Mouse (Mus musculus): Measurements from ENCODE around the gene Scrn1.

The Scrn1 gene

DNA sequence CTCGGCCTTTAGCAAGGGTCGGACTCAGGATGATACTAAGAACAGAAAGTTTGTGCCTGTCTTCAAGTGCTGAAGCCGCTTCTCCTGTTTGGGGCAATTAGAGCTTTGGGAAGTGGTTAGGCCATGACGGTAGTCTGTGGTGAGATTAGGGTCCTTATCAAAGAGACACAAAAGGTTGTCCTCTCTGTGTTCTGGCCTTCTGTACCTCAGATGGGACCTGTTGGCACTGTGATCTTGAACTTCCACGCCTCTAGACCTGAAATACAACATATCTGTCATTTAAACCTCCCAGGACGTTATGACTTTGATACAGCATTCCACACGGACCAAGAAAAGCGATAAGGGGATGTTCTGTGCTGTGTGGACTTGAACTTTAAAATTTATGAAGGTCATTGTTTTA, 37.6 kb downstream of the Scrn1 start:
- DNase-seq = no peak

DNA sequence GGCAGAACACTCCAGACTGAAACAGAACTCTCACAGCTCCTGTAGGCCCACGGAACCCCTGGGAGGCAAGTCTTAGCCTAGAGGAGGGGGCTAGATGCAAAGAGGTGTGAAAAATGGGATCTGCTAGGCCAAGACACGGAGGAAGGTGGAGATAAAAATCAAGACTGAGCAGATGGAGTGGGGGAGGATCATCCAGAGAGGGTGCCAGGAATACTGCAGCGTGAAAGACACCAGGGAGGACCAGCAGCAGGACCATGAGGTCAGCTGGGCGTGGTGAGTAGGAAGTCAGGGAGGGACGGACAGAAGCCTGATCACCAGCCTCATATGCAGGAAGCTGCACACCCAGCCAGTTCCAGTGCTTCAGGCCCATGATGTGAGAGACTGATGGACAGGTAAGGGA, 47.5 kb downstream of the Scrn1 start:
- DNase-seq = no peak

DNA sequence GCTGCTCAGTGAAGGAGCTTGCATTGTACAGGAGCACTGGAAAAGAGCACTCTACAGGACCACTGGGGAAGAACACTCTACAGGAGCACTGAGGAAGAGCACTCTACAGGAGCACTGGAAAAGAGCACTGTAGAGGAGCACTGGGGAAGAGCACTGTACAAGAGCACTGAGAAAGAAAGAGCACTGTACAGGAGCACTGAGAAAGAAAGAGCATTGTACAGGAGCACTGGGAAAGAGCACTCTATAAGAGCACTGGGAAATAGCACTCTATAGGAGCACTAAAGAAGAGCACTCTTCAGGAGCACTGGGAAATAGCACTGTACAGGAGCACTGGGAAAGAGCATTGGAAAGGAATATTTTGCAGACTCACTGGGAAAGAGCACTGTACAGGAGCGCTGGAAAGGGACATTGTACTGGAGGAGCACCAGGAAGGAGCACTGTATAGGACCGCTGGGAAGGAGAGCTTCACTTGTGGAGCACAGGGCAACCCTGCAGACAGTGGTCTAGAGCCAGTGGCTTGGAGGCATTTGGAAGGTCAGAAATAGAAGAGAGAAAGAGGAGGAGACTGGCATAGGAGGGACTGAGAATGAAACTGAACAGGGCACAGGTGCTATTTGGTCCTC, 49.7 kb downstream of the Scrn1 start:
- DNase-seq = no peak

DNA sequence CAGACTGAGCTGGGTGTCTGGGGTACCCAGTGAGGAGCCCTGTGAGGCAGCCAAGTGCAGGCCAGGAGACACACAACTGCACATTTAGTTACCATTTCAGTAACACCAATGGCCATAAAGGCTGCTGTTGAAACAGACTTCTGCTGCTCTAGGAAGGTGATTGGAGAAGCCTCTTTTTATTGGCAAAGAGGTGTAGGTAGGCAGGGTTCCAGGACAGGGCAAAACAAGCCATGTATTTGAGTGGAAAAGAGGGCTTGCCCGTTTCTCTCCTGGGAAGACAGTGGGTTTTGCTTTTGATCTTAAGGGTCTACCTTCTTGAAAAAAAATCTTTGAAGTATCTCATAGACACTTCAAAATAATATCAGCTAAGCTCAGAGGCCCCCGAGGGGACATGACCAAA, 54.0 kb downstream of the Scrn1 start:
- no peak for DNase-seq

DNA sequence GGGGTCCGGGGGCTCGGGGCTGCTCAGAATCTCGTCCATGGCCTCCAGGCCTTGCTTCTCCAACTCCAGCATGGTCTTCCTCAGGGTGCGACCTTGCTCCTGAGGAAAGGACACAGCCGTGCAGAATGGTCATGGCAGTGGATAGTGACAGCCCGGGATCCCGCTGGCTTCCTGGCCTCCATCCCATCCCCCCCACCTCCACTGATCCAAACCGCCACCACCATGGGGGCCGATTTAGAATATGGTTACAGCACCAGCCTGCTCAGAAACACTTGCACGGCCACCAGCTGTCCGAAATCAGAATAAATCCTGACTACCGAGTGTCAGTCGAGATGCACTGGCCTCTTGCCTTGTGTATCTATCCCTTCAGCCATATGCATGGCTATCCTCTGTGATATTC, 57.0 kb downstream of the Scrn1 start:
- no peak for DNase-seq

DNA sequence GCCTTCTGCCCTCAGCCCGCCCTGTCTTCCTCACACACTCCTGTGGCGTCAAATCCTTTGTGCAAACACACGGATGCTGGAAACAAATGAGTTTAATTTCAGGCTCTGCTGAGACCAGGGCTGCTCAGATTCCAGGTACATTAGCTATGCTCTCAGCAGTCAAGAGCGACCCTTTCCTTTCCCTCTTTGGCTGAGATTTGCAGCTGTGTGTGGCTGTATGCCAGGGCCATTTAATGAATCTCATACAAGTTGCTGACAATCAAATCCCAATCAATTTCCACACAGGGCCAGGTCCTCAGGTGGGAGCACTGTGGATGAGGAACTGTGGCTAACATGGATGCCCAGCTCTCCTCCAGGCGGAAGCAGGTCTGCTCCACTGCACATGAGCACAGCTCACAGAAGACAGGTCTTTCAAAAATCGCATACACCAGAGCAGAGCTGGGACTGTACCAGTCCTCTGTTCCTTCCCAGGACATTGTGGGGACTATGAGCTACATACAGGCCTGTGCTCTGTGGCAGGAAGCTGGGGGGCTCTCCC, 58.0 kb downstream of the Scrn1 start:
- no peak for DNase-seq

DNA sequence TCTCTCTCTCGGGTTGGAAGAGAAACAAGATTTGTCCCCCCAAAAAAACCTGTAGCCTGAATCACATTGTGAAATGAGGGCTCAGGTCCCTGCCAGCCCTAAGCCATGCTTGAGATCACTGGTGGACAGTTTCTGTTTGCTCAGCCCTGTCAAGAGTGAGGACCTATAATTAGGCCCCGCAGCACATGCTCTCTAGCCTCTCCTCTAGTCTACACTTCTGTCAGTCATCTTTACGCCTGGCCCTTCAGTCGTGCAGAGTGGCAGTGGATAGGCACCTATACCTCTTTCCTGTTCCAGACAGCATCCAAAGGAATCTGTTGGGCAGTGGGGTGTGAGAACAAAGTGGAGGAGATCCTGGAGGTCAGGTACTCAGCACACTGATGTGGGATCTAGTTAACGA, 58.5 kb downstream of the Scrn1 start:
- DNase-seq = no peak

DNA sequence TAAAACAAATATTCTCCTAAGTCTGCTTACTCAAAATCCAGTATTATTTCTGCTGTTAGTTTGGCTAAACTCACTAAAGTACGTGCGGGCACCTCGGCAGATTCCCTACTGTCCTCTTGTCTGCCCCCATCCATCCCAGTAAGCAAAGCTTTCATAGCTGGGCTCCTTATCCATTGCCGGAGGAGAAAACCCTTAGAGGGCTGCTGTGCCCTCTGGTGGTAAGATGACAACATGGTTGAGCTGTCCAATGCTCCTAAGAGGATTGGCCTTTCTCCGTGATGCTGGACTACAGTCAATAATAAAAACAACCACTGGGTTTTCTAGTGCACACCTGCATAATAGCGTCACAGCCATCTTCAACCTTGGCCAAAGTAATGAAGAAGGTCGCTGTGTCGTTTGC, 59.3 kb downstream of the Scrn1 start:
- peak; percentile 58 for DNase-seq

DNA sequence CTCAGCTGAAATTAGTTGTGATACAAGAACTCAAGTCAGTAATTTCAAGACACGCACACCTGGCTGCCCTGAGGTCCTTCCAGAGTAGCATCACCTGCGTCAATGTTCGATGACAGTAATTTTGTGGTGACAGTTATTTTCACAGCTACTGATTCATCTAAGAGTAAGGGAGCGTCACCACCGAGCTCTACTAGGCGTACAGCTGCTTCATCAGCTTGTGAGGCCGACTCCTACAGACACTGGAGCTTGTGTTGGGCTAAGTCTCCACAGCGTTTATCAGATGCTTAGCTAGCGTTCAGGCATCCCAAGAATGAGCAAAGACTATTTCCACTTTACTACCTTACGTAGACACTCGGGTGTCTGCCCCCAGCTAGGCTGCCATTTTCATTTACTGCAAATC, 60.0 kb downstream of the Scrn1 start:
- no peak for DNase-seq

DNA sequence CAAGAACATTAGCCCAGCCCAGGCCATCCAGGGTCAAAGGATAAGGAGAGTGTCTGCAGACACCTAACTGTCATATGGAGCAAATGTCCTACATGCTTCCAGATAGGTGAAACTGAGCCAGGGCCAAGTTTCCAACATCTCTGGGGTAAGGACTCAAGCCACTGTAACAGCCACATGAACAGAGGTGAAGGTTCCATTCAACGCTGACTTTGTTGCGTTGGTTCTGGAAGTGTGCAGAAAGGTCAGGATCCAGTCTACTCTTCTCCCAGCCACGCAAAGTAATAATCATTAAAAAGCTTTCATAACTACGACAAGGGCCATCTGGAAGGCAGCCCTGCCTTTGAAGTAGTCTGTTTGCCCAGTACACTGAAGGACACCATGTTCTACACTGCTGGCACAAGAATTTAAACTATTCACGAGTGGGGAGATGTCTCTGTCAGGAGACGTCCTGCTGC, 63.6 kb downstream of the Scrn1 start:
- no peak for DNase-seq

DNA sequence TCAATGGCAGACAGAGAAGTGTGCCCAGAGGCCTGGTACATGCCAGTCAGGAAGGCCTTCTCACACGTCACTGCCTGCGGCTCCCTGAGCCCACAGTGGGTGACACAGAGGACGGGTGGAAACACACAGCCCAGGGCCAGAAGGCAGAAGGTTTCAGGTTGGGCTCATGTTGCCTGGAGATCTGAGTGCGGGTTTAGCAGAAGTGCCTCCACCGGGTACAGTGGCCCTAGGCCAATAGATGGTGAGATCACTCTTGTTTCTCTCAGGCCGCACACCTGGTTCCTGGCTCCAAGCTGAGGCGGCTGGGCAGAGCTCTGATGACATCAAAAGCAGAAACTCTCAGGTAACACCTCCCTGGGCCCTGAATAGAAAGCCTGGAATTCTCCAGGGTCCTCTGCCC, 70.1 kb downstream of the Scrn1 start:
- no peak for DNase-seq

DNA sequence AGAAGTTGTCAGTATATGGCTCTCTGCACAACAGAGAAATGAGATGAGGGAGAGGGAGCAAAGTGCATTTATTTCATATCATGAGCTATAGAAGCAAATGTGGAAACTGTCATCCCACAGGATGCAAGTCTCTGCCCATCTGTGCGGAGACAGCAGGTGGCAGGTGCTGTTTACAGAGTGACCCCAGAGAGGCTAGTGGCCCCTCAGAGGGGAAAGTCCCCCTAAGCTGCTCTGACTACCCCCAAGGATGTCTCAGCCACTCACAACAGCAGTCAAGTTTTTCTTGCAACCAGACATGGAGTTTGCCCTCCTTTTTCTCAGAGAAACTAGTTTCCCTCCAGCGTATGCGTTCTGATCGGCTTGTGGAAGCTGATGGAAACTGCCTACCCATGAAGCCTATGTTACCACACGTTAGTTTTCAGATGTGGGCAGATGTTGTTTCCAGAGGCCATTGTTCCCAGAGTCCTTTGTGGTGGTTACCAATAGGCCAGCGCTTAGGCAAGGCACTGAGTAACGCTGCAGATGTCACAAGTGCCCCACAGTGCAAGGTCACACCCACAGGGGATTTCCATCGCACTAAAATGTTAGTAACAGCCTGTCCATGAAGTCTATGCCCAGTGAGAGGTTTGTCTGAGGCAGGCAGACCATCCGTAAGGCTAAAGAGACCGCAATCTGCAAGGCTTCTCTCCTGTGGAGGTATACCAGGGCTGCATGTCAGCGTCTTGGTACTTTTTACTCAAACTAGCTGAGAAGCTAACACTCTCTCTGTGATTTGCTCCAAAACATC, 71.5 kb downstream of the Scrn1 start:
- no peak for DNase-seq

DNA sequence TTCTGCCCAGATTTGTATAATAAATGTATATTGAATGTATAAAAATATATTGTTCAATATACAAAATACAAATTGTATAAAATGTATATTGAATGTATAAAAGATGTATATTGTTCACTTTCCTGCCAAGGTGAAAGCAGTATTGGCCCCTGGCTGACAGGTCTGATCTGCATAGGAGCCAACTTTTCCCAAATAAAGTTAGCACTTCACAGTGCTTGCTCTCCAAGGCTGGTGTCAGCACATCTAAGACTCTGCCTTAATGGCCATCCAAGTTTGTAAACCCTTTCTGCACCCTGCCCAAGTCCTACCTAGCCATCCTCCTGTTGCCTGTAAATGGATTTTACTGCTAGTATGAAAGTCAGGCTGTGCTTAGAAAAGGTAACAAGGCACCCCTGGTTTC, 72.2 kb downstream of the Scrn1 start:
- DNase-seq = no peak

DNA sequence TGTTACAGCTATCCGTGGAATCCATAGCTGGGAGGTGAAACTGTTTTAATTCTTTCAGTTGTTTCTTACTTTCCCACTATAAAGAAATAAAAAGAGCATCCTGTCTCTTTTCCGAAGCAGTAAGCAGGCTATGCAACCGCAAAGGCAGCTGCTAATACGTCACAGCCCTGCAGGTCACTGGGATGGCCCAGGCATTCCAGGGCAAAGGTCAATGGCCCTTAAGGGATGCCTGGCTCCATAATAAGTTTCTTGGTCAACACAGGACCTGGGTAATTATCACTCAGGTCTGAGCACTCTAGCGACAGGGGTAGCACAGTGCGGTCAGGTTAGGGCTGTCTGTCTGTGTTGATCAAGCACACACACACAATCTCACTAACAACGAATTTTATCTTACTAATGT, 75.2 kb downstream of the Scrn1 start:
- DNase-seq = no peak

DNA sequence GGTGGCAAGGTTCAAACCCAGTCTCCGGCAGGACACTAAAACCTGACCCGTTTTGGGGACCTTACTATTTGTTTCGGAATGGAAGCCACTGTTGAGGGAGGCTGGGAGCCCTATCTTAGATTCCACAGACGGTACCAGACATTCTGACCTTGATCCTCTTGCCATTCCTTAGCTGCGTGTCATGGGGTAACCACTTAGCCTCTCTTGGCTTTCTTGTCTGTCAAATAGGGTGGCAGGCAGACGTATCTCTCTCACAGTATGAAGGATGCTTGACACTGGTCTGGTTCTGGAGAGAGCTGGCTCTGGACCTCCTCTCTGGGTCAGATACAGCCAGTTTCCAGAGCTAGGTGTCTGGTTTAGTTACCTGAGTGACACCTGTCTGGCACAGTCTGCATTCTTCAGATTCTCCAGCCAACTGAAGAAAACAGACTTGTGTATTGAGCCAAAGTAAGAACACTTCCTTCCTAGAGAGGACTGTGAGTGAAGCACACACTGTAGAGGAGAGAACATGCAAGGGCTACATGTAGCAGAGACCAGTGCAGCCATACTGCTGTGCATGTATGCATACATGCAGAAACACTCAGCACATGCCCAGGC, 80.2 kb downstream of the Scrn1 start:
- DNase-seq = no peak

DNA sequence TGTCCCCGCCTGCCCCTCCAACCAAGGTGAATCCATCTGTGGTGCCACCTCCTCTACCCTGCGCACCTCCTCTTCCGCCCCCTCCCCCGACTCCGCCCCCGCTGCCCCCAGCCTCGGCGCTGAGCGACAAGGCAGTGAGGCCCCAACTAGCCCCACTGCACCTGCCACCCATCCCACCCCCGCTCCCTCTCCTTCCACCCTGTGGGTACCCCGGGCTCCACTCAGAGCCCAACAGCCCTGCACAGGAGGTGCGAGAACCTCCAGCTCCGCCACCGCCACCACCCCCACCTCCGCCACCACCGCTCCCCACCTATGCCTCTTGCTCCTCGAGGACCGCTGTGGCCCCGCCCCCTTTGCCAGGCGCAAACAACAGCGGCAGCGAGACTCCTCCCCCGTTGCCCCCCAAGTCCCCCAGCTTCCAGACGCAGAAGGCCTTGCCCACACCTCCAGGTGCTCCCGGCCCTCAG, 80.8 kb downstream of the Scrn1 start:
- DNase-seq = no peak

DNA sequence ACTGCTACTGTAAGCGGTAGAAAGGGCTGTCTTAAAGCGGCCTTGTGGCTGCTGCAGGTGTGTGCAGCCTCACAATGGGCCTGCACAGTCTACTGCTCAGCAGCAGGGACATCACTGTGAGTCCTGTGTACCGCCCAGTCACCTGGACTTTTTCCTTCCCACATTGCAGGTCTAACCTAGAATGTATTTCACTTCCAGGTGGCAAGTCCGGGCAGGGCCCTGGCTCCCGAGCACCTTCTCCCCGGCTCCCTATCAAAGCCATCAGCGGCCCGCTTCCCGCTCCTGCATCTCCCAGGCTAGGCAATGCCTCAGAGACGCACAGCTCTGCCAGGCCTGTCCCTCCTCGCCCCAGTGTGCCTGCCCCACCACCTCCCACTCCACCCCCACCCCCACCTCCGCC, 81.3 kb downstream of the Scrn1 start:
- DNase-seq = no peak

DNA sequence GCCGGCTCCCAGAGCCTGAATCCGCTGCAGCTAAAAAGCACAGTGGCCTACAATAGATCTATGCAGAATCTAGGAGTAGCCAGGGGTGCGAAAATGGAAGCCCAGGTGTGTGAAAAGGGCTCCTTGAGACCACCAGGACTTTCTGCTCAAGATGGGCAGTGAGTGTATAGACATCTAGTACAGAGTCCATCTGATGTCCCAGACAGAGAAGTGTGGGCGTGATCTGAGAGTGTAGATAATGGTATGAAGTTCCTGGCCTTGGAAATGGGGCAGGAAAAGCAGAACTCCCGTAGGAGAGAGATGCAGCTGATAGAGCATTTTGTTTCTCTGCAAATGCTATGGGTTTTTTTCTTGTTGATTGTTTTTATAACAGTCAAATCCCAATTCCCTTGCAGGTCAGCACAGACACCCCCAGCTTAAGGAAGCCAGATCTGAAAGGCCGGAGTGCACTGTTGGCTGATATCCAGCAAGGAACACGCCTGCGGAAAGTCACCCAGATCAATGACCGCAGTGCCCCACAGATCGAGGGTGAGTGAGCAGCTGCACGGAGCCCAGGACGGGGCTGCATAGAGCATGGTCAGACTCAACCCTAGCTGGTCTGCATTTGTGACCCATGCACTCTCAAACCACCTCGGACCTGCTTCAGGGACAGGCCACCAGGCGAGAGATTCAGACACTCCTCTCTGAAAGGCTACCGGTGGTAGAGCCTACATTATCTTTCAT, 84.7 kb downstream of the Scrn1 start:
- no peak for DNase-seq

DNA sequence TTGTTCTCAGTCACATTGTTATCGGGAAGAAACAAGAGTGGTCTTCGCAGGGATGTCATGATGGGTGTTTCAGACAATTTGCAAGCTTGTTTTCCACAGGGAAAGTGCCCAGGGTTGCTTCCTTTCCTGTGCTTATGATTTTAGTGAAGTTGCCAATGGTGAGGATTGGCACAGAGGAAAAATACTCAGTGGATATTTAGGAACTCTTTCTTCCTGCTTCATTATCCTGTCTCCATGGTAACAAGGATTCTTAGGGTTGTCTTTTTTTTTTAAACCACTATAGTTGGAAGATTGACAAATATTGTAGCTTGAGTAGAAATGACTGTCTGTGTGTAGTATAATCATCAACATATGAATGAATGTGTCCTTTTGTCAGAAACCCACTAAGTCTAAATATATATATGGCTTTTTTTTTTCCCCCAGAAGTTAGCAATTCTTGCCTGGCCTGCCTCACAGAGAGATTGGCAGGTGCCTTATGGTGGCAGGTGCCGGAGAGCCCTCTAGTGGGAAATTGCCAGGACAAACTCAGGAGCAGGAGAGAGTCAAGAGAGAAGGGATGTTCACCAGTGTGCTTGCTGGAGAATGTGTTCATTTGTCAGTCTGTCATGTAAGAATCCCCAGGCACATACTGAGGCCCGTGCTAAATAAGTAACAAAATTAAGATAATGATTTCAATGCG, 87.5 kb downstream of the Scrn1 start:
- DNase-seq = no peak

DNA sequence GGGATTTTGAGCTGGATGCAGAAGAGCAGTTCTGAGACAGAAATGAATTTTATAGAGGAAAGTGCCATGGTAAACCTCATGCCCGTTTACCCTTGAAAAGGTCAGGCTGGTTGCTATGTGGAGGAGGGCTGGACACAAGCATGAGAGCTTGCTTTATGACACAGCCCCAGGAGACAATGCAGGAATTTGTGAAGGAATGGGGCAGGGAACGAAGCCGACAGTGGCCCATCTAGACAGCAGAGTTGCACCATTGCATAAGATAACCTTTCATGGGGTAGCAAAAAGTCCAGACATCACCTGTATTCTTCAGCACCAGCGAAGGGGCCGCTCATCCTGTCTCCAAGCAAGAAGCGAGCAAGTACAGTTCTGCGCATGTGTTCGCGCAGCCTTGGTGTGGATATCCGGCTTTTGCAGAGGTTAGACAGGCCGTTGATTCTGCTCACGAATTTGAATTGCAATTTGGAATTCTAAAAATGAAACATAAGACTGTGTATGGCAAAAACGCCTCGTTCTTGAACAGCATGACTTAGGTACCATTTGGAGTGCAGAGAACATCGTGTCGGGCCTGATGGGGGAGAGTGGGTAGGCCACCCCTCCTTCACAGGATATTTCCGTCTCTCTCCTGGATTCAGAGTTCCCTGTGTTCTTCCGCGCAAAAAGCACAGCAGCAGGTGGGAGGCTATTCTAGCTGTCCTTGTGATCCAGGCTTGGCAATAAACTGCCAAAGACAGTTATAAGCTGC, 90.2 kb downstream of the Scrn1 start:
- DNase-seq = peak; percentile 31

DNA sequence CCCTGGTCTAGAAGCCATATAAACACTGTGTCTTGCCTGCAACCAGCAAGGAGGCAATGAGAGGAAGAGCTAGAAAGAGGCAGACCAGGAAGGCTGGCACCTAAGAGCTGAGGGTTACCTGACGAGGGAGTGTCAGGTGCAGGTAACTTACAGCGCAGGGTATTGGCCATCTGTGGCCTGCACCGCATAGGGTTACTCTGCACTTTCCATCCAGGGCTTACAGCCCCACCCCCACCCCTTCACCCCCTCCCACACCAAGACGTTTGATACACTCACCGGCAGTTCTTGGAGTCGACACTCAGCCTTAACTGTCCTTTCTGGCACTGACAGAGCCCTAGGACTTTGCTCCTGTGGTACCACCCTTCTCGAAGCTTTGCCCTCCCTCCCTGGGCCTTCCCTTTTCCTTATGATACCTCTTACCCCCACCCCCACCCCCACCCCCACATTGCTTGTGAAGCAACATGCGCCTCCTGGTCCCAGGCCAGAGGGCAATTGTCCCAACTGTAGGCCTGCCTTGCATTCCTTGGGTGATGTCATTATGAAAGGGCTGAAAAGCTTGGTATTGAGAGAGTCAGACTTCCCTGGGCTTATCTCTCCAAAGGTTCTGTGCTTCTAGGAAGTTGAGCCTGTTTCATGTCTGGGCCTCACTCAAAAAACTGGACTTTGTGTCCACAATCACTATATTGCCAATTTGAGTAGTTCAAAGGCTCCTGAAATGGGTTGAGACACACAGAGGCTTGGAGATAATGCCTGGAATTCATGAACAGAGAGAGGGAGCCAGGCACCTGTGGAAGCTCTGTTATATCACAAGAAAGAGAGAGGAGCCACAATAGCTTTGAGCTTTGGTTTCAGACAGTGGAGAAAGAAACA, 93.2 kb downstream of the Scrn1 start:
- DNase-seq = no peak

Measured in right cerebral cortex, postnatal 14 days (tissue).